Mouse (Mus musculus) megakaryocyte, adult 5-6 weeks (primary cell): Measurements from ENCODE around the gene Gabrr1. TPM values are rescaled to one million over a fixed set of nuclear protein-coding genes. Genes with fewer than 3 reads are reported as not detected.

Experiments
- ATAC-seq: 2 replicates; pipeline ENCODE4 v1.8.0; 2016; ENCODE audit warnings: mild to moderate bottlenecking, inconsistent platforms; ENCODE audit not compliant: poor library complexity, severe bottlenecking
- total RNA-seq, 2 experiments: library from RNA; stranded (forward) in 1 of 2; stranded (reverse) in 1 of 2; fragments of 153-499, 151-499 nt in 1 of 2; fragments of 221-1000, 200-1000 nt in 1 of 2; gene quantifications; 2 replicates each; pipeline versions ENCODE4 v1.2.3 to v1.2.4; 2015 to 2017

Gabrr1 gene
- total RNA-seq, 2 experiments from 2014 or later = not detected

DNA sequence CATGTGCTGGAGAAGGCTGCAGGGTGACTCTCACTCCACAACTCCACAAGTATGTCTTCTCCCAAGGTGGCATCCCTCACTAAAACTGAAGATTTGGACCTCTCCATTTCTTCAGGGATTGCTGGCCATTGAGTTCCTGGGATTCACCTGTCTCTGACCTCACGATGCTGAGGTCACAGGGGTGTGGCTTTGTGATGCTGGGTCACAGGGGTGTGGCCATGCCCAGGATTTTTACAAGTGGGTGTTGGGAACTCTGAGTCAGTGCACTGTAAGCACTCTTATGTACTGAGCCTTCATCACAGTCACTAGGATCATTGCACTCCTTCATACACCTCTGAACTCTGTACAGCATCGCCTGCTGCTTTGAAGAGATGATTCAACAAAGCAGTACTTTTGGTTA lies 75.2 kb downstream of the Gabrr1 start:
- no peak for ATAC-seq

DNA sequence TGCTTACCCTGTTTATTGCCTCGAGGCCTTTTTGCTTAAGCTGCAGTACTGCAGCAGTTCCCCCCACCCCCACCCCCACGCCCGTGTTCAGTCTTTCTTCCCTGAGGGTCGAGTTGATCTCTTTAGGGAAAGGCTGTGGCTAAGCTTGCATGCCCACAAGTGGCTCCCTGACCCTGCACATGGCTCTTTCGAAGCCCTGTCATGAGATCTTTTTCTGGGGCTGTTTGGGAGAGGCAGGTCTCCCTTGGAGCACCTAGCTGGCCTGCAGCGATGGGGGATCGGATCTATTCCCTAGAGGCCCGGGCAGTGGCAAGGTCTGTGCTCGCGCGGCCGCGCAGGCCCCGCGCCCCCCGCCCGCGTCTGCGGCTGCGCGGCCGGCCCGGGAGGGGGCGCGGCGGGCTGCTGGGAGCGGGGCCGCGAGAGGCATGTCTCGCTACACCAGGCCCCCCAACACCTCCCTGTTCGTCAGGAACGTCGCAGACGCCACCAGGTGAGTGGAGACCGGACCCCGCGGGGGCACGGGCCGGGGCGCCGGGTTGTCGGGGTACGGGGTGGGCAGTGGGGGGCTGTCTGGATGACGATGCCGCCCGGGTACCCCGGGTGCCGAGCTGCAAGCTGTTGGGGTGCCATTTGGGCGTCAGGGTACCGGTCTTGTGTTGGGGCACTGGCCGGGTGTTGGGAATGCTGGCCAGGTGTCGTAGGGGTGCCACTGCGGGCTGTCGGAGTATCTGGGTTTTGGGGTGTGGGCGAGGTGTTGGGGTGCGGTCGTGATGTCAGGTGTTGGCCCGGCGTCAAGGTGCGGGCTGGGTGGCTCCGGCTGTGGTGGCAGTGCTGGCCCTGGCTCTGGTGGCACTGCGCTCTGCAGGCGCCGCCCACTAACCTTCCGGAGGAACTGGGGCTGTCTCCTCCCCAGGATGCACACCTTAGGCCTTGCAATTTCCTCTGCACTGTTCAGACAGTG lies 76.8 kb downstream of the Gabrr1 start, which contains the start of gene Srsf12:
TSS of gene Srsf12 (plus strand) at position 111 of the 961 bp plus-strand sequence.
- peak; percentile 84 for ATAC-seq

Other genes with a start within 250 kb of the Gabrr1 start
- gene Ankrd6, start 181.7 kb upstream of the Gabrr1 start, total RNA-seq (2015) = 0.42 TPM in 1 of 2 replicates, not detected in the other
- 0.33 TPM in 1 of 2 replicates, not detected in the other for gene Ankrd6, start 181.7 kb upstream of the Gabrr1 start, total RNA-seq (2017)
- 0.33 and 3.5 TPM in 2 replicates for gene Rragd, start 149.5 kb upstream of the Gabrr1 start, total RNA-seq (2015)
- 0.24 and 0.44 TPM in 2 replicates for gene Rragd, start 149.5 kb upstream of the Gabrr1 start, total RNA-seq (2017)
- 57.6 and 61.3 TPM in 2 replicates for gene Ube2j1, start 101.1 kb upstream of the Gabrr1 start, total RNA-seq (2015)
- gene Ube2j1, start 101.1 kb upstream of the Gabrr1 start, total RNA-seq (2017) = 59.9 and 65.6 TPM in 2 replicates
- gene Gabrr2, start 69.5 kb upstream of the Gabrr1 start, total RNA-seq (2015) = not detected in 2 replicates
- gene Gabrr2, start 69.5 kb upstream of the Gabrr1 start, total RNA-seq (2017) = 0.18 TPM in 1 of 2 replicates, not detected in the other
- not detected in 2 replicates for gene Pm20d2, start 57.2 kb downstream of the Gabrr1 start, total RNA-seq (2015)
- gene Pm20d2, start 57.2 kb downstream of the Gabrr1 start, total RNA-seq (2017) = not detected in 2 replicates
- gene Srsf12, start 76.5 kb downstream of the Gabrr1 start, total RNA-seq (2015) = 0.18 TPM in 1 of 2 replicates, not detected in the other
- not detected in 2 replicates for gene Srsf12, start 76.5 kb downstream of the Gabrr1 start, total RNA-seq (2017)
- gene Pnrc1, start 157.6 kb downstream of the Gabrr1 start, total RNA-seq (2015) = 152 and 164 TPM in 2 replicates
- gene Pnrc1, start 157.6 kb downstream of the Gabrr1 start, total RNA-seq (2017) = 116 and 130 TPM in 2 replicates
- gene Rngtt, start 177.8 kb downstream of the Gabrr1 start, total RNA-seq (2015) = 20.2 and 26.4 TPM in 2 replicates
- 29.9 and 37.1 TPM in 2 replicates for gene Rngtt, start 177.8 kb downstream of the Gabrr1 start, total RNA-seq (2017)